Mouse (Mus musculus) B cell, adult 2 months (primary cell): ENCODE data around the gene Pfdn2.

ENCODE experiments used
- DNase-seq, 2 experiments: peaks; one replicate each; pipeline ENCODE4 v3.0.0; 2022

Pfdn2 gene

GRCm38 (mm10) chr1:171356814-171357213 is 11.3 kb downstream of the Pfdn2 start:
- no peak for DNase-seq

GRCm38 (mm10) chr1:171358421-171358820 is 13.0 kb downstream of the Pfdn2 start:
- peak; percentile 63 to 71 for DNase-seq

GRCm38 (mm10) chr1:171360253-171360652 is 14.8 kb downstream of the Pfdn2 start:
- DNase-seq: no peak

- DNase-seq: peak; percentile 85 to 89
These were observed 15.2 kb downstream of the Pfdn2 start, which contains the start of gene Klhdc9 for GRCm38 (mm10) chr1:171360656-171361055. Gene Klhdc9, minus strand, starts transcription at chr1:171360798.

GRCm38 (mm10) chr1:171361106-171362103 is 15.9 kb downstream of the Pfdn2 start:
- peak; percentile 79 to 81 for DNase-seq

GRCm38 (mm10) chr1:171365934-171366333 is 20.5 kb downstream of the Pfdn2 start:
- DNase-seq: no peak

GRCm38 (mm10) chr1:171369845-171370556 is 24.5 kb downstream of the Pfdn2 start, which contains the start of gene Nectin4:
Gene Nectin4, plus strand, starts transcription at chr1:171370099.
- DNase-seq: no peak

- DNase-seq: no peak
These were observed 27.4 kb downstream of the Pfdn2 start for GRCm38 (mm10) chr1:171372880-171373279.

GRCm38 (mm10) chr1:171373946-171374345 is 28.5 kb downstream of the Pfdn2 start:
- DNase-seq: no peak

- no peak for DNase-seq
These were observed 30.2 kb downstream of the Pfdn2 start for GRCm38 (mm10) chr1:171375646-171376097.

- no peak for DNase-seq
These were observed 32.8 kb downstream of the Pfdn2 start for GRCm38 (mm10) chr1:171378298-171378697.

- peak; percentile 86 to 88 for DNase-seq
These were observed 34.6 kb downstream of the Pfdn2 start for GRCm38 (mm10) chr1:171379935-171380599.

GRCm38 (mm10) chr1:171382096-171382620 is 36.7 kb downstream of the Pfdn2 start:
- peak; percentile 55 for DNase-seq

GRCm38 (mm10) chr1:171384361-171384760 is 38.9 kb downstream of the Pfdn2 start:
- no peak for DNase-seq

GRCm38 (mm10) chr1:171385171-171385570 is 39.7 kb downstream of the Pfdn2 start:
- DNase-seq: peak; percentile 30 to 33

GRCm38 (mm10) chr1:171387099-171387498 is 41.6 kb downstream of the Pfdn2 start:
- DNase-seq: peak; percentile 48 to 56

- peak; percentile 93 to 96 for DNase-seq
These were observed 43.1 kb downstream of the Pfdn2 start, which contains the start of gene Arhgap30 for GRCm38 (mm10) chr1:171388376-171389102. Gene Arhgap30, plus strand, starts transcription at chr1:171388954.

- peak; percentile 87 to 91 for DNase-seq
These were observed 44.6 kb downstream of the Pfdn2 start for GRCm38 (mm10) chr1:171390101-171390500.

- DNase-seq: no peak
These were observed 56.4 kb downstream of the Pfdn2 start for GRCm38 (mm10) chr1:171401821-171402220.

GRCm38 (mm10) chr1:171402991-171403390 is 57.5 kb downstream of the Pfdn2 start:
- no peak for DNase-seq

GRCm38 (mm10) chr1:171407263-171407662 is 61.8 kb downstream of the Pfdn2 start:
- DNase-seq: no peak
